Comparison of ENCODE assay signal across 10 mouse cellular contexts in the genomic region with DNA sequence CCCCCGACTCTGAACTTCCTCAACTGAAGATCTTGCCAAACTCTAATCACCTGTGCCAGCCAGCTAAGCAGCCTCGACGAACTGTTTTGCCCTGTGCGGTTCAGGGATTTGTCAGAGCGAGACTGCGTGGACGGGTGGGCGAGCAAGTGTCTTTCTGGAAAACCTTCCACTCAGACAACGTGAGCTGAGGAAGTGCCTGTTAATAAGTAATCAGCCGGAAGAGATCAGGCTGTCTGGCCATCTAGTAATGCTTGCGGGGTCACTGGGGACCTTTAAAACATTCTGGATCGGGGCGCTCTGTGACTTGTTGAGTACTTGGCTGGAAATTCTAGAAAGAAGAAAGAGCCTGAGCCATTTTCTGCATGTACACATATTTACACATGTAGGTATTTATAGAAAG.
DNase-seq lines count a peak whose midpoint lies in the region; ATAC-seq and TF ChIP-seq lines count a peak whose summit lies in the region.
"Had no signal": no experiment of that assay in that cellular context is flagged by ENCODE, and none has a peak within 500 bp of the region (broad histone marks: within the 10 kb centered on the region; RNA-seq: fewer than 3 reads in every experiment).

No protein-coding gene starts in this region.

- no peak overlapping the region for H3K9ac ChIP-seq in heart, adult 2 months (ENCODE audit: low read depth, low read length)
- H3K9ac ChIP-seq in liver, postnatal 0 days (replicated peaks) = no peak overlapping the region
- H3K9ac ChIP-seq in liver, embryonic 11.5 days (ENCODE audit: low read depth, low read length) = no peak overlapping the region
- H3K9ac ChIP-seq in midbrain, embryonic 16.5 days (ENCODE audit: low read depth, low read length) = no peak overlapping the region

- H3K4me3 ChIP-seq in heart, adult 2 months = no peak overlapping the region
- no peak overlapping the region for H3K4me3 ChIP-seq in liver, postnatal 0 days (ENCODE audit: low read depth, low read length)
- no peak overlapping the region for H3K4me3 ChIP-seq in liver, embryonic 11.5 days (ENCODE audit: low read depth, low read length)
- no peak overlapping the region for H3K4me3 ChIP-seq in midbrain, embryonic 16.5 days (ENCODE audit: low read depth, low read length)

- TF ChIP-seq CTCF in heart, adult 2 months (IDR thresholded peaks at IDR 0.05) = no peak
- no peak for TF ChIP-seq CTCF in liver, postnatal 0 days (IDR thresholded peaks at IDR 0.05; ENCODE audit: low read depth)

- no peak for TF ChIP-seq EP300 in heart, adult 2 months (IDR thresholded peaks at IDR 0.05; ENCODE audit: insufficient read depth, low read depth, low read length)
- no peak for TF ChIP-seq EP300 in liver, postnatal 0 days (IDR thresholded peaks at IDR 0.05; ENCODE audit: low read depth)

- intact Hi-C loops in heart, adult 2 months (cut with DNase I) = no loop called here

- no peaks in the 10 kb centered on the region for H3K27me3 ChIP-seq in heart, adult 2 months (ENCODE audit: control insufficient read depth, insufficient read depth, low read length)
- H3K27me3 ChIP-seq in liver, postnatal 0 days (ENCODE audit: insufficient read depth, low read length) = no peaks in the 10 kb centered on the region
- 0 out of 2 replicates have a peak, but pooled peaks cover 3% of the 10 kb centered on the region for H3K27me3 ChIP-seq in liver, embryonic 11.5 days (replicated peaks; ENCODE audit: control insufficient read depth, insufficient read depth, low read length)
- H3K27me3 ChIP-seq in midbrain, embryonic 16.5 days (ENCODE audit: control insufficient read depth, insufficient read depth, low read depth, low read length) = no peaks in the 10 kb centered on the region

- H3K27ac ChIP-seq in heart, adult 2 months = peak overlapping the region; percentile 12; the same call in 1 of the 2 replicates
- no peak overlapping the region for H3K27ac ChIP-seq in liver, postnatal 0 days (ENCODE audit: low read depth)
- no peak overlapping the region for H3K27ac ChIP-seq in liver, embryonic 11.5 days (ENCODE audit: low read depth, low read length)
- H3K27ac ChIP-seq in midbrain, embryonic 16.5 days (ENCODE audit: low read length) = no peak overlapping the region

- no peaks in the 10 kb centered on the region for H3K9me3 ChIP-seq in liver, postnatal 0 days (ENCODE audit: low read length)
- no peaks in the 10 kb centered on the region for H3K9me3 ChIP-seq in liver, embryonic 11.5 days (ENCODE audit: control insufficient read depth, low read length)
- no peaks in the 10 kb centered on the region for H3K9me3 ChIP-seq in midbrain, embryonic 16.5 days (replicated peaks; ENCODE audit: control insufficient read depth, low read length, poor library complexity, severe bottlenecking)

- TF ChIP-seq POLR2A in heart, adult 2 months (IDR thresholded peaks at IDR 0.05; ENCODE audit: insufficient read depth, low read depth, low read length) = no peak

- H3K4me1 ChIP-seq in heart, adult 2 months (ENCODE audit: control insufficient read depth, insufficient read depth, low read length) = peaks cover 6% of the 10 kb centered on the region
- no peaks in the 10 kb centered on the region for H3K4me1 ChIP-seq in liver, postnatal 0 days (ENCODE audit: insufficient read depth)
- H3K4me1 ChIP-seq in liver, embryonic 11.5 days (replicated peaks; ENCODE audit: control insufficient read depth, insufficient read depth, low read length) = peaks cover 6% of the 10 kb centered on the region; the same call in 1 of the 2 replicates
- peaks cover 22% of the 10 kb centered on the region for H3K4me1 ChIP-seq in midbrain, embryonic 16.5 days (ENCODE audit: control insufficient read depth, insufficient read depth, low read length)

- no peaks in the 10 kb centered on the region for H3K79me2 ChIP-seq in heart, adult 2 months (replicated peaks; ENCODE audit: control insufficient read depth, insufficient read depth, low read length)

- ATAC-seq in liver, postnatal 0 days = no peak
- no peak for ATAC-seq in liver, embryonic 11.5 days (replicated peaks; ENCODE audit: low FRiP score)
- ATAC-seq in midbrain, embryonic 16.5 days = 0 out of 2 replicates have a peak, but pooled peaks have one; percentile 2

- H3K4me2 ChIP-seq in liver, postnatal 0 days (ENCODE audit: low read depth, low read length) = peak overlapping the region; percentile 50
- no peak overlapping the region for H3K4me2 ChIP-seq in liver, embryonic 11.5 days
- no peak overlapping the region for H3K4me2 ChIP-seq in midbrain, embryonic 16.5 days (ENCODE audit: low read length)

- no peaks in the 10 kb centered on the region for H3K36me3 ChIP-seq in heart, adult 2 months (ENCODE audit: control insufficient read depth, insufficient read depth, low read length)
- no peaks in the 10 kb centered on the region for H3K36me3 ChIP-seq in liver, postnatal 0 days (replicated peaks; ENCODE audit: insufficient read depth, low read length)
- no peaks in the 10 kb centered on the region for H3K36me3 ChIP-seq in liver, embryonic 11.5 days (ENCODE audit: control insufficient read depth, insufficient read depth, low read length)
- H3K36me3 ChIP-seq in midbrain, embryonic 16.5 days (ENCODE audit: control insufficient read depth, insufficient read depth, low read length) = no peaks in the 10 kb centered on the region

- DNase-seq in heart, adult 2 months = no peak
- DNase-seq in heart, adult 8-10 months (ENCODE audit: low spot score) = no peak
- no peak for DNase-seq in liver, postnatal 0 days
- DNase-seq in liver, embryonic 11.5 days (ENCODE audit: low spot score) = no peak
- DNase-seq in kidney, adult 8-10 months = peak; percentile 18 to 25
- no peak for DNase-seq in urinary bladder, postnatal 4 days (ENCODE audit: low spot score in 2 of 2)
- no peak for DNase-seq in testis, postnatal 10 days (ENCODE audit: low spot score)
- DNase-seq: cerebellum, adult 11 months; lung, adult 2 months had no signal

- WGBS in heart, adult 2 months = 53% methylated on average over 13 of the region's 13 CpGs
- WGBS in liver, postnatal 0 days (ENCODE audit: insufficient replicate concordance) = 50% methylated on average over 13 of the region's 13 CpGs
- WGBS in liver, embryonic 11.5 days = 68% methylated on average over 13 of the region's 13 CpGs
- WGBS in midbrain, embryonic 16.5 days = 40% methylated on average over 13 of the region's 13 CpGs

Comparison
In these comparisons a context has a peak if more than half of its experiments do, and no peak if none do; other contexts are left out.
1. DNase-seq: peak in kidney, adult 8-10 months (2 of 2); none in heart, adult 2 months (0 of 2), heart, adult 8-10 months (single experiment), liver, postnatal 0 days (single experiment), liver, embryonic 11.5 days (single experiment), urinary bladder, postnatal 4 days (0 of 2) and testis, postnatal 10 days (single experiment).